Mouse (Mus musculus) neural tube, embryonic 13.5 days (tissue): ENCODE measurements around the gene Alox12b. TPM values are rescaled to one million over a fixed set of nuclear protein-coding genes. Genes with fewer than 3 reads are reported as not detected.
A peak's percentile ranks its signal among the peaks of the same experiment; 100 is the strongest.

Experiments used
- ATAC-seq: fragments of 200-750 bp; cut with Nextera tagmentation; 2 replicates; pipeline ENCODE4 v1.8.0; 2017; ENCODE audit warnings: low read depth, mild to moderate bottlenecking, moderate TSS enrichment, moderate library complexity
- H3K27ac ChIP-seq: fragments of 300-500 bp; sonication (generic); replicated peaks from 2 replicates; pipeline ENCODE4 v1.5.1; 2015; ENCODE audit warnings: moderate library complexity, mild to moderate bottlenecking, inconsistent platforms
- H3K27me3 ChIP-seq: fragments of 300-500 bp; sonication (generic); 2 replicates; pipeline ENCODE4 v1.6.1; 2015; ENCODE audit warnings: mild to moderate bottlenecking, inconsistent platforms
- H3K36me3 ChIP-seq: fragments of 300-500 bp; sonication (generic); 2 replicates; pipeline ENCODE4 v1.6.1; 2015; ENCODE audit warnings: mild to moderate bottlenecking, inconsistent platforms
- H3K4me1 ChIP-seq: fragments of 300-500 bp; sonication (generic); replicated peaks from 2 replicates; pipeline ENCODE4 v1.6.1; 2015; ENCODE audit warnings: inconsistent platforms
- H3K4me2 ChIP-seq: fragments of 300-500 bp; sonication (generic); 2 replicates; pipeline ENCODE4 v1.6.1; 2015; ENCODE audit warnings: inconsistent platforms, mild to moderate bottlenecking, moderate library complexity
- H3K4me3 ChIP-seq: fragments of 300-500 bp; sonication (generic); 2 replicates; pipeline ENCODE4 v1.5.1; 2015; ENCODE audit warnings: mild to moderate bottlenecking, inconsistent platforms
- H3K9ac ChIP-seq: fragments of 300-500 bp; sonication (generic); 2 replicates; pipeline ENCODE4 v1.6.1; 2015; ENCODE audit warnings: moderate library complexity, mild to moderate bottlenecking, inconsistent platforms
- H3K9me3 ChIP-seq: fragments of 300-500 bp; sonication (generic); 2 replicates; pipeline ENCODE4 v1.6.1; 2016; ENCODE audit warnings: inconsistent platforms
- WGBS: fragments of 180-500 bp; shearing (Covaris S2); methylation state at CpG from one replicate; pipeline ENCODE4 v1.1.7; 2015; 5-methylcytosine and 5-hydroxymethylcytosine counted together
- polyA plus RNA-seq: library from polyadenylated mRNA; unstranded; fragments of >200 nt; fragmentation: Nextera tagmentation; extraction: Ambion mirVana; gene quantifications from 2 replicates; pipeline ENCODE4 v1.2.1, GENCODE M21; 2015

Alox12b gene
- polyA plus RNA-seq, 1 experiment from 2014 or later: 0.22 TPM

DNA sequence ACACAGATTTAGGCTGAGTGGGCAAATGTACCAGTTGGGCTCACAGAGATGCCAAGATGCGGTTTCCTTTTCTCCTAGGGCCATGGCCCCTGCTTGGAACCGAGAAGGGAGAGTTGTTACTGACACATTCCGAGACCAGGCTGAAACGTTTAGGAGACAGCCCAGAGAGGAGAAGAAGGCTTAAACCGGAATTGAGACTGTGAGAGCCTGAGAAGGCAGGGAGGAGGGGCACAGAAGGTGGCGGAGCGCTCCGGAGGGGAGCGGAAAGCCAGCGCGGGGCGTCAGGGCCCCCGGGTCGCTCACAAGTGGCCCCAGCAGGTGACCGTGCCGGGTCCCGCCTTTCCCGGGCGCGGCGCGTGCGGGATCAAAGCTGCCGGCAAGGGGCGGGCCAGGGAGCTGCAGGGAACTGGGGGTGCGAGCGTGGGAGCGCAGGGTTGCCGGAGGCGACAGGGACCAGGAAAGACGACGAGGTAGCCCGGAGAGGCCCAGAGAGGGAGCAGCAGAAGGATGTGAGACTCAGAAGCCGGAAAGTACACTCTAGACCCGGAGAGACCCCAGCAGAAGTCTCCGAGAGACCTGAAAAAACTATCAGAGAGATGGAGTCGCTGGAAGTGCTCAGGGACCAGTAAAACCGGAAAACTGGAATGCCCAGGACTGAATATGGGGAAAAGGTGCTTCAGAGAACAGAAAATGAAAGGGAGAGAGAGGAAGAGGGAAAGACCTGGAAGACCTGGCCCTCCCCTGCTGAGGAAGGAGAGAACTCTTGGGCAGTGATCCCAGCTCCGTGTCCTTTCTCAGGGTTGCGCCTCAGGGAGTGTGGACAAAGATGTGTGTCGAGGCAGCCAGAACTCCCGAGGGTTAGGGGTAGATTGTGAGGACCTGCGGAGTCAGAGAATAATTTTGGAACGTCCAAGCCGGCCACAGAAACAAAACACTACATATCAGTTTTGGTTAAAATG, 38.8 kb upstream of the Alox12b start:
- Histone ChIP-seq H3K4me3 (peak overlapping the region; percentile 84), H3K4me2 (peak overlapping the region; percentile 98), H3K36me3 (no peaks in the 10 kb centered on the region), H3K27ac (peak overlapping the region; percentile 72), H3K4me1 (peaks cover 44% of the 10 kb centered on the region), H3K9me3 (no peaks in the 10 kb centered on the region), H3K27me3 (peaks cover 57% of the 10 kb centered on the region), H3K9ac (peak overlapping the region; percentile 82)
- WGBS: under 1% methylated on average over 45 of the region's 45 CpGs
- ATAC-seq: 0 out of 2 replicates have a peak, but pooled peaks have one; percentile 11

DNA sequence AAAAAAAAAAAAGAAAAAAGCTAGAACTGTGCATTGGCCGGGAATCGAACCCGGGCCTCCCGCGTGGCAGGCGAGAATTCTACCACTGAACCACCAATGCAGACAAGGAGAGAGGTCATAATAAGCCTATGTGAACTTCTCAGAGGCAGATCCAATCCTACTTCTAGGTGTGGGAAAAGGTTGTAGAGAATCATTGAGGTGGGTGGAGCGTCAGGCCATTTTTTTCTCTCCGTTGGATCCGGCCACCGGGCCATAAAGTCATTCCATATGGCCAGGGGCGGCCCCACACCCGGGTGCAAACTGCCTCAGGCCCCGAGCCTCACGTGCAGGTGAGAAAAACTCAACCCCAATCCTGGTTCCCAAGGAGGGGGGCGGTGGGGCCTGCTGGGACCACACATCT, 38.0 kb upstream of the Alox12b start:
- H3K36me3 ChIP-seq: no peaks in the 10 kb centered on the region
- H3K27me3 ChIP-seq: peaks cover 50% of the 10 kb centered on the region
- peak overlapping the region; percentile 98 for H3K4me2 ChIP-seq
- H3K9ac ChIP-seq: peak overlapping the region; percentile 22; the same call in 1 of the 2 replicates
- no peak for ATAC-seq
- 0% methylated on average over 15 of the region's 15 CpGs for WGBS
- no peaks in the 10 kb centered on the region for H3K9me3 ChIP-seq
- H3K4me3 ChIP-seq: peak overlapping the region; percentile 84
- H3K4me1 ChIP-seq: peaks cover 44% of the 10 kb centered on the region
- H3K27ac ChIP-seq: no peak overlapping the region

DNA sequence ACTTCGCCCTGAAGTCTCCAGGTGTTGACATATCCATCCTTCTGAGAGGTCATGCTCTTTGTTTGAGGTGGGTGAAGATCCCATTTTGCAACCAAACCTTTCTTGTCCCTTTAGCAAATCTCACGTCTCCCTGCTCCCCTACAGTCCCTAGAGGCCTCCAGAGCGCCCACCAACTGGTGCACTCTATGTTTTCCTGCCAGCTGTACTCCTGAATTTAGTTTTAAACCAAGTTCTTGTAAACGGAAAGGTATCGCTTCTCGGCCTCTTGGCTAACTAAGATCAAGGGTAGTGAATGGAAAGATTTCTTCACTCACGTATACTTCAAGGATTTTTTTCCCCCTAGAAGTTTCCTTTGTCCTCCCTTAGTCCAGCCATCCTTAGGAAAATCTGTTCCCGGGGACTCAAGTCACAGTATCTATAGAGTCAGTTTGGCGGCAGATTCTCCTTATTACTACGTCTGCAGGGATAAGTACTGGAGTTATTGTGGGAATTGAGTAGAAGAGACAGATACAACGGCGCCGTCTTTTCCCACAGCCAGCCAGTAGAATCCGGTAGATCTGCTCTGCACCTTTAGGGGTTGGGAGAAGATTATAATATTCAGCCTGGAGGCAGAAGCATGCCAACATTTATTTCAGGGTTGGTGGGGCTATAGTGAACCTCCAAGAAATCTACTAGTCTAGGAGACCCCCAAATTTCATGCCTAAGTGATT, 37.2 kb upstream of the Alox12b start:
- peaks cover 44% of the 10 kb centered on the region for H3K4me1 ChIP-seq
- no peak overlapping the region for H3K27ac ChIP-seq
- H3K9ac ChIP-seq: 0 out of 2 replicates have a peak overlapping the region, but pooled peaks have one; percentile 22
- no peak for ATAC-seq
- H3K4me3 ChIP-seq: peak overlapping the region; percentile 84
- H3K4me2 ChIP-seq: peak overlapping the region; percentile 98
- WGBS: 20% methylated on average over 14 of the region's 14 CpGs
- H3K9me3 ChIP-seq: no peaks in the 10 kb centered on the region
- no peaks in the 10 kb centered on the region for H3K36me3 ChIP-seq
- peaks cover 44% of the 10 kb centered on the region for H3K27me3 ChIP-seq

- 1% methylated on average over 27 of the region's 27 CpGs for WGBS
- peaks cover 36% of the 10 kb centered on the region for H3K27me3 ChIP-seq
- H3K36me3 ChIP-seq: no peaks in the 10 kb centered on the region
- peak within 1 kb of the TSS; percentile 98 for H3K4me2 ChIP-seq
- no peaks in the 10 kb centered on the region for H3K9me3 ChIP-seq
- peak within 1 kb of the TSS; percentile 80 for H3K9ac ChIP-seq
- no peak for ATAC-seq
- peak within 1 kb of the TSS; percentile 84 for H3K4me3 ChIP-seq
- H3K4me1 ChIP-seq: peaks cover 46% of the 10 kb centered on the region
- no peak within 1 kb of the TSS for H3K27ac ChIP-seq
These were observed 36.4 kb upstream of the Alox12b start, which contains the start of gene Hes7 for GRCm38 (mm10) chr11:69120221-69121000. TSS of gene Hes7 (plus strand) at chr11:69120404.

GRCm38 (mm10) chr11:69121001-69121740, 35.6 kb upstream of the Alox12b start:
- ATAC-seq: no peak
- H3K36me3 ChIP-seq: no peaks in the 10 kb centered on the region
- peak overlapping the region; percentile 84 for H3K4me3 ChIP-seq
- H3K4me1 ChIP-seq: peaks cover 53% of the 10 kb centered on the region
- no peaks in the 10 kb centered on the region for H3K9me3 ChIP-seq
- peak overlapping the region; percentile 80 for H3K9ac ChIP-seq
- H3K27ac ChIP-seq: no peak overlapping the region
- peaks cover 29% of the 10 kb centered on the region for H3K27me3 ChIP-seq
- peak overlapping the region; percentile 98 for H3K4me2 ChIP-seq
- WGBS: under 1% methylated on average over 33 of the region's 33 CpGs

- no peak for ATAC-seq
- Histone ChIP-seq H3K36me3 (no peaks in the 10 kb centered on the region), H3K9me3 (no peaks in the 10 kb centered on the region), H3K4me2 (peak overlapping the region; percentile 98), H3K27me3 (peaks cover 25% of the 10 kb centered on the region), H3K4me1 (peaks cover 57% of the 10 kb centered on the region), H3K9ac (peak overlapping the region; percentile 80), H3K27ac (peak overlapping the region; percentile 72), H3K4me3 (peak overlapping the region; percentile 84)
- 1% methylated on average over 31 of the region's 32 CpGs for WGBS
These were observed 35.0 kb upstream of the Alox12b start for GRCm38 (mm10) chr11:69121741-69122335.

GRCm38 (mm10) chr11:69122336-69122951, 34.3 kb upstream of the Alox12b start, which contains the start of gene 9130213A22Rik:
TSS of gene 9130213A22Rik (minus strand) at chr11:69122589.
- Histone ChIP-seq H3K9ac (peak within 1 kb of the TSS; percentile 80), H3K4me1 (peaks cover 51% of the 10 kb centered on the region), H3K27ac (peak within 1 kb of the TSS; percentile 72), H3K27me3 (peaks cover 30% of the 10 kb centered on the region), H3K9me3 (no peaks in the 10 kb centered on the region), H3K36me3 (no peaks in the 10 kb centered on the region), H3K4me2 (peak within 1 kb of the TSS; percentile 98), H3K4me3 (peak within 1 kb of the TSS; percentile 84)
- WGBS: under 1% methylated on average over 64 of the region's 66 CpGs
- peak; percentile 68 for ATAC-seq

DNA sequence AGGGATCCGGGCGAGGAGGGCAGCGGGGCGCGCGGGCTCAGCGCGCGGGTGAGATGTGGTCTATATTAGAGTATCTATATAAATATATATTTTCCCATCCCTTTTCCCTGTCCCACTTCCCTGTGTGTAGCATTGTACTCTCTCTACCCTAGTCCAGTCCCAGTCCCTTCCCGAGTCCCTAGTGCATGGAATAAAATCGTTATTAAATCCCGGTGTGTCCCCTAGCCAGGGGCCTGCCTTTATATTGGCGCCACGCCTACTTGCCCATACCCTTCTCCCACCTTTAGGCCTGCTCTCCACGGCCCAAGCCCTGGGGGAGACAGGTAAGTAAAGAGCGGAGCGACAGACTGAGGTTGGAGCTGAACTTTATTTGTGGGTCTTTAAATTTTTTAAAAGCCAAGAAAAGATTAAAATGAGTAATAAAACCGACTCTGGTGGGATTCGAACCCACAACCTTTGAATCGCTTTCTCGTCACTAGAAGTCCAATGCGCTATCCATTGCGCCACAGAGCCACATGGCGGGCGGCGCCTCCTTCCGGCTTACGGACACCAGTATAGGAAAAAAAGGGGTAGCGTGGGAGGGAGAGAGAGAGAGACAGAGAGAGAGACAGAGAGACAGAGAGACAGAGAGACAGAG, 33.6 kb upstream of the Alox12b start:
- Histone ChIP-seq H3K4me2 (peak overlapping the region; percentile 98), H3K4me3 (peak overlapping the region; percentile 84), H3K9ac (peak overlapping the region; percentile 80), H3K4me1 (peaks cover 47% of the 10 kb centered on the region), H3K27ac (peak overlapping the region; percentile 72), H3K9me3 (no peaks in the 10 kb centered on the region), H3K36me3 (no peaks in the 10 kb centered on the region), H3K27me3 (peaks cover 34% of the 10 kb centered on the region)
- peak; percentile 4; the same call in 1 of the 2 replicates for ATAC-seq
- under 1% methylated on average over 29 of the region's 29 CpGs for WGBS

GRCm38 (mm10) chr11:69123693-69124497, 32.9 kb upstream of the Alox12b start:
- under 1% methylated on average over 31 of the region's 31 CpGs for WGBS
- Histone ChIP-seq H3K9ac (peak overlapping the region; percentile 80), H3K4me2 (peak overlapping the region; percentile 98), H3K27me3 (peaks cover 34% of the 10 kb centered on the region), H3K27ac (peak overlapping the region; percentile 79), H3K9me3 (no peaks in the 10 kb centered on the region), H3K4me1 (peaks cover 46% of the 10 kb centered on the region), H3K36me3 (no peaks in the 10 kb centered on the region), H3K4me3 (peak overlapping the region; percentile 84)
- peak; percentile 58 for ATAC-seq
